14 mouse cellular contexts compared by ENCODE assay signal in the genomic region with DNA sequence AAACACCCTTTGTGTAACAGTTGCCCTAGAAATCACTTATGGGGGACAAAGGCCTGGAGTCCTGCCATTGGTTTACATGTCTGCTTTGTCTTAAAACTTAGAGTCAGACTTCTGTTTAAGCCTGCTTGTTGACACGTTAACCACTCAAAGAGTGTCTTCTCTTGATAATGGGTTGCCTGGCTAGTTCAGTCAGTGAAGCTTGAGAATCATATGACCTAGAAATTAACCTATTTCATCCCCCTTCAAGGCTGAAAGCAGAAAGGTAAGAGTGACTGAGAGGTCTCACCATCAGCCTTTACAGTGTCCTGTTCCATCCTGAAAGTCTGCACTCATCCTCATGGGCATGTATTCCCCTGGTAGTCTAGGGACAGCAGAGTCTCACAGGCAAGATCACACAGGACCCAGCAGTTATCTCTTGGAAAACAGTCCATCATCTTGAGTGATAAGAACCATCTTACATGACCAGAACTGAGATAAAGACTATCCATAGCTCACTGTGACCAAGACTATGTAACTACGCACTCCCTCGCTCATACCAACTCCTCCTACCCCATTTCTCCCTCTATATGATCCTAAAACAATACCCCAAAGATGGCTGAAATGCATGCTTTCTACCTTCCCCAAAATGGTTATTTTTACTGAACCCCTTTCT.
"Had no signal": no experiment of that assay in that cellular context is flagged by ENCODE, and none has a peak within 500 bp of the region (broad histone marks: within the 10 kb centered on the region; RNA-seq: fewer than 3 reads in every experiment).

No protein-coding gene starts in this region.

- DNase-seq: kidney, adult 11 months; kidney, postnatal 10 days; kidney, postnatal 4 days; lung, adult 2 months; lung, postnatal 36 days; right cerebral cortex, postnatal 14 days; thymus, postnatal 36 days had no signal

- H3K27me3 ChIP-seq: midbrain, embryonic 12.5 days; neural tube, embryonic 13.5 days; stomach, embryonic 15.5 days had no signal

- H3K4me3 ChIP-seq: layer of hippocampus, adult 2 months; limb, embryonic 10.5 days; midbrain, embryonic 12.5 days; neural tube, embryonic 13.5 days; stomach, embryonic 15.5 days had no signal

- H3K9ac ChIP-seq: midbrain, embryonic 12.5 days; neural tube, embryonic 13.5 days; stomach, embryonic 15.5 days had no signal

- ATAC-seq: lung, postnatal 0 days; midbrain, embryonic 16.5 days had no signal

- H3K4me2 ChIP-seq: midbrain, embryonic 12.5 days; neural tube, embryonic 13.5 days; stomach, embryonic 15.5 days had no signal

- H3K27ac ChIP-seq: layer of hippocampus, adult 2 months; limb, embryonic 10.5 days; midbrain, embryonic 12.5 days; neural tube, embryonic 13.5 days; stomach, embryonic 15.5 days had no signal

- H3K4me1 ChIP-seq: limb, embryonic 10.5 days; midbrain, embryonic 12.5 days; neural tube, embryonic 13.5 days; stomach, embryonic 15.5 days had no signal

- H3K9me3 ChIP-seq: limb, embryonic 10.5 days; midbrain, embryonic 12.5 days; neural tube, embryonic 13.5 days; stomach, embryonic 15.5 days had no signal

- H3K36me3 ChIP-seq: limb, embryonic 10.5 days; midbrain, embryonic 12.5 days; neural tube, embryonic 13.5 days; stomach, embryonic 15.5 days had no signal
